ENCODE assay signal across 8 mouse cellular contexts in the genomic region with DNA sequence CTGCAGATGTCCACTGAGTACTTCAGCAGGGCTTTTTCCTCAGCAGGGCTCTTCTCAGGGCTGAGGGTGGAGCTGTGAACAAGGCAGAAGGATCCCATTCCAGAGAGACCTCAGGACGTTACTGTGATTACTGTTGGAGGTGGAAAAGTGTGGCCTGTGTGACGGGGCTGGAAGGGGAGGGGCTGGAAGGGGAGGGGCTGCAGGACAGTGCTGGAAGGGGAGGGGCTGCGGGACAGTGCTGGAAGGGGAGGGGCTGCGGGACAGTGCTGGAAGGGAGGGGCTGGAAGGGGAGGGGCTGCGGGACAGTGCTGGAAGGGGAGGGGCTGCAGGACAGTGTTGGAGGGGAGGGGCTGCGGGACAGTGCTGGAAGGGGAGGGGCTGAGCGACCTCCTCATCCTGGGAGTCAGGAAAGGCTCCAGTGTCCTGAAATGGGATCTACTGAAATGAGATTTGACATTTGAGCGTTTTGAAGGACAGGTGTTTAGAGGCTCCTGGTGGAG.
A peak's percentile ranks its signal among the peaks of the same experiment; 100 is the strongest.
DNase-seq lines count a peak whose midpoint lies in the region; ATAC-seq lines count a peak whose summit lies in the region.

No protein-coding gene starts in this region.

- no peak overlapping the region for H3K9ac ChIP-seq in hindbrain, embryonic 16.5 days (ENCODE audit: low read depth, low read length)

- peak; percentile 38 for DNase-seq in gastrocnemius, adult 18-20 months (ENCODE audit: low spot score)
- DNase-seq in gastrocnemius, postnatal 10 days, result no peak
- peak; percentile 77 for DNase-seq in embryo, embryonic 10.5 days (ENCODE audit: low spot score)
- peak; percentile 38 for DNase-seq in lung, postnatal 10 days
- no peak for DNase-seq in cerebellum, adult 11 months
- no peak for DNase-seq in urinary bladder, postnatal 4 days (ENCODE audit: low spot score in 2 of 2)

- H3K4me3 ChIP-seq in hindbrain, embryonic 16.5 days (ENCODE audit: low read length), result no peak overlapping the region

- H3K27me3 ChIP-seq in hindbrain, embryonic 16.5 days (replicated peaks; ENCODE audit: control insufficient read depth, insufficient read depth, low read length), result no peaks in the 10 kb centered on the region; the same call in 1 of the 2 replicates

- H3K9me3 ChIP-seq in hindbrain, embryonic 16.5 days (ENCODE audit: control insufficient read depth, low read length), result no peaks in the 10 kb centered on the region

- peaks cover 6% of the 10 kb centered on the region; the same call in 1 of the 2 replicates for H3K4me1 ChIP-seq in hindbrain, embryonic 16.5 days (ENCODE audit: control insufficient read depth, insufficient read depth, low read depth, low read length)

- peak overlapping the region; percentile 37 for H3K4me2 ChIP-seq in hindbrain, embryonic 16.5 days (ENCODE audit: low read length)

- H3K27ac ChIP-seq in hindbrain, embryonic 16.5 days (ENCODE audit: low read depth, low read length), result no peak overlapping the region

- H3K36me3 ChIP-seq in hindbrain, embryonic 16.5 days (ENCODE audit: control insufficient read depth, insufficient read depth, low read length), result no peaks in the 10 kb centered on the region

- ATAC-seq in hindbrain, embryonic 16.5 days, result peak; percentile 62
- no peak for ATAC-seq in megakaryocyte-erythroid progenitor cell, adult 5-6 weeks (replicated peaks; ENCODE audit: low FRiP score, low TSS enrichment, poor library complexity, severe bottlenecking)

- under 1% methylated on average over 8 of the region's 8 CpGs for WGBS in hindbrain, embryonic 16.5 days

Comparison
In these comparisons a context has a peak if more than half of its experiments do, and no peak if none do; other contexts are left out.
1. DNase-seq: peak in gastrocnemius, adult 18-20 months (single experiment), embryo, embryonic 10.5 days (single experiment) and lung, postnatal 10 days (single experiment); none in gastrocnemius, postnatal 10 days (single experiment), cerebellum, adult 11 months (single experiment) and urinary bladder, postnatal 4 days (0 of 2).